Mouse (Mus musculus) cerebellum, adult 9-11 months (tissue): ENCODE results near the gene Slc25a1.
"Not testable (repeated sequence)": the region's sequence is repeated elsewhere in the genome, so short reads cannot be mapped to it uniquely, and the experiment has no call there.

Experiments used
- DNase-seq: peaks from one replicate; pipeline ENCODE4 v3.0.0; 2022

Gene Slc25a1

DNA sequence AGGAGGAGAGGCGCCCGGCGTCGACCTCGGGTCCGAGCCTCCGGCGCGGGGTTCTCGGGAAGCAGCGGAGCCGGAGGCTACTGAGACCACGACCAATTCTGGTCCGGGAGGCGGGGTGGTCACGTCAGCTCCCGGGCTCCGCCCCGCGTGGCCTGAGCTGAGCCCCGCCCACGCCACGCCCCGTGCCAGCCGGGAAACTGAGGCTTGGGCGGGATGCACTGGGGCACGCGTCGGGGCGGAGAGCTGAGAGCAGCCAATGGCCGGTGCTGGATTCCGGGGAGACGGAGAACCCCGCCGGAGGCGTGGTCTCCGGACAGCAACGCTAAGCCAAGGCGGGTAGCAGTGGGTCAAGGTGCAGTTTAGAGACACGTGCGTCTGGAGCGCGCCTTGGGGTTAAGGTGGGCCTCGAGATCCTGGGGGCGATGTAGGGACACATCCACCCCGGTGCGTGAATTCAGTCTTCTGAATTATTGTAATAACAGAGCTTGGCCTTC lies at the start of gene Slc25a1:
Gene Slc25a1, minus strand, starts transcription at position 133 of the 494 bp plus-strand sequence.
- DNase-seq: peak; percentile 77

DNA sequence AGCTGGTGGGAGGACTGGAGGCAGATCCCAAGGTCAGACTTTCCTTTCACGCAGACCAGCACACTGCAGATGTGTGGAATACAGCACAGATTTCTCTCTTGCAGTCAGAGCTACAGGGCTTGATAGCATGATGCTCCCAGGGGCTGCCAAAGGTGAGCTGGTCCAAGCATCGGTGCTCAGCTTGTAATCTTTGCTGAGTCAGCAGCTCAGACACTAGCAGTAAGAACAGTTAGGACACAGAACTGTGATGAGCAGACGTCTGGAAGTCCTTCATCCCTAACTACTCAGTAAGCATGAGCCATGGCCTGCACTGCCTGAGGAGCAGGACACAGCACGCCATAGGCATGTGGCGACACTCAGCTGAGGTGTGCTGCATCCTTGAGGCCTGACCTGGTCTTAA lies 43.8 kb upstream of the Slc25a1 start:
- DNase-seq: no peak

DNA sequence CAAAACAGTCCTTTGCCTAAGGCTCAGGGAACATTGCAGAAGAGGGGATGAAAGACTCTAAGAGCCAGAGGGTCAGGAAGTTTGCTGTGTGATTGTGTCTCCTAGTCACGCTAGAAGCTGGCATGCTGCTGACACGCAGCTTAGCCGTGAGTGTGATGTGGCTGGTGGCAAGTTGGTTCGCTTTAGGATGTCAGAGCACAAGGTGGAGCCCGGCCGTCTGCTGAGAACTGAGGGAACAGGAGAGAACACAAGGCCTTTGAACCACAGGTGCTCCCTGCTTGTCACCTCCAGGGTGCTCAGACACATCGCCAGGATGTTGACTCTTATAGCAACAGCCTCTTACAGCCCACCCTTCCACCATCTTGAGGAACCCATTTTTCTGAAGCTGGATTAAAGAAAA lies 34.1 kb upstream of the Slc25a1 start:
- no peak for DNase-seq

DNA sequence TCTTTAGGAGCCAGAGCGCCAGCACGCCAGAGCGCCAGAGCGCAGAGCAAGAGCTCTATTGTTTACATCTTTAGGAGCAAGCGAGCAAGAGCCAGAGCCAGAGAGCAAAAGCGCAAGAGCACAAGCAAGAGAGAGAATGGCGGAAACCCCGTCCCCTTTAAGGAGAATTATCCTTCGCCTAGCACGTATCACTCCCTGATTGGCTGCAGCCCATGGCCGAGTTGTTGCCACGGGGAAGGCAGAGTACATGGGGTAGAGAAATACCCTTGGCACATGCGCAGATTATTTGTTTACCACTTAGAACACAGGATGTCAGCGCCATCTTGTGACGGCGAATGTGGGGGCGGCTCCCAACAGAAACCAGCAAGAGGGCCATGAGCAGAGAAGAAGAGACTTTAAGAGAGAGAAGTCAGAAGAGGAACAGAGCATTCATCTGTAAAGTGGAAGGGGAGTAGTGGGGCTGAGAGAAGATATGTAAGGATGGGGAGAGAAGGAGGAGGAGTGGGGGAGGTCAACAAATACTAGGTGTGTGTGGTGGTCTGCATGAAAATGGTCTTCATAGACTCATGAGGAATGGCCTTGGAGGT lies 28.1 kb upstream of the Slc25a1 start:
- DNase-seq: not testable (repeated sequence)

DNA sequence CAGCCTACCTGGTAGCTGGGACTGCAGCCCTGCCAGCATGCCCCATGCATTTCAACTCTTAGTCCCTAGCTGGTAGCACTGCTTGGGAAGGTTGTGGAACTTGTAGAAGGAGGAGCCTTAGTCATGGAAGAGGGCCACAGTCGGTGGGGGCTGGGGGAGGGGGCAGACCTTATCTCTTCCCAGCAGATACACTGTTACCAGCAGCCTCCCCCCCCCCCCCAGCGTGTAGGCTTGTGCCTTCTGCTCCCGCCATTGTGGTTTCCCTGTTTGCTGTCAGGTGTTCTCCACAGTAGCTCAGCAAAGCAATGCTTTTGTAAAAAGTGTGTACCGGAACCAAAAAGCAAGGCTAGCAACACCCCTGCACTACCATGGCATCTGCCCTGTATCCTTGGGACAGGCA lies 23.6 kb upstream of the Slc25a1 start:
- no peak for DNase-seq

DNA sequence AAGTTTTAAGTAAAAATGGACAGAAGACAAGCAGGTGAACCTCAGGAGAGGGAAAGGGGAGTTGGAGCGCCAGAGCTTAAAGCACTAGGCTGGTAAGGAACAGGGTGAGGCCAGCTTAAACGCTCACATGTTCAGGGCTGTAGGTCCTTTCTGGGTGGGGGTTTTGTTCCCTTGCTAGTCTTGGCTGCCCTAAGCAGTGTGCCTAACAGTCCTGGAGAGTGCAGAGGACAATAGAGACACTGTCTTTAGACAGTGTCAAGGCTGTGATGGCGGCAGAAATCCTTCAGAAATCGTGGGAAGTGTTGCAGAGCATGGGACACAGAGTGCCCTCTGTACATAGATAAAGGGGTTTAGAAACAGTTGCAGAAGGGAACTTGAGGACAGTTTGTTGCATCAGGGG lies 22.0 kb upstream of the Slc25a1 start:
- DNase-seq: no peak

DNA sequence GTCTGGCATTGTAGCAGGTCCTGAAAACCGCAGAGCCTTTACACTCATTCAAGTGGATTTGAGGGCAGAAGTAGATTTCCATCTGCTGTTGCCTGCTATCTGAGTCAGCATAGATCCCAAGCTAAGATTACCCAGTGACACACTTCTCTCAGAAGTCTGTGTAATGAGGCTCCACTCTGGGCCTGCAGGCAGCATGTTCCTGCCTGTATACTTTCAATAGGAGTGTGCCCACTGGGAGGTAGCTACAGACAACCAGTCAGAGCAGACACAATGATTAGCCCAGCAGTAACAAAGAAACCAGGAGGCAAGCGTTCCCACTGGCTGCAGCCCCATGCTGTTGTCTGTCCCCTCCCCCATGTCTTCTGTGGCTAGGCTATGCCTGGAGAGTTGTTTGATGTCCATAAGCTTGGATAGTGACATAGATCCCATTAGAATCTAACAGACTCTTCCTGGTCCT lies 21.4 kb upstream of the Slc25a1 start:
- DNase-seq: no peak

DNA sequence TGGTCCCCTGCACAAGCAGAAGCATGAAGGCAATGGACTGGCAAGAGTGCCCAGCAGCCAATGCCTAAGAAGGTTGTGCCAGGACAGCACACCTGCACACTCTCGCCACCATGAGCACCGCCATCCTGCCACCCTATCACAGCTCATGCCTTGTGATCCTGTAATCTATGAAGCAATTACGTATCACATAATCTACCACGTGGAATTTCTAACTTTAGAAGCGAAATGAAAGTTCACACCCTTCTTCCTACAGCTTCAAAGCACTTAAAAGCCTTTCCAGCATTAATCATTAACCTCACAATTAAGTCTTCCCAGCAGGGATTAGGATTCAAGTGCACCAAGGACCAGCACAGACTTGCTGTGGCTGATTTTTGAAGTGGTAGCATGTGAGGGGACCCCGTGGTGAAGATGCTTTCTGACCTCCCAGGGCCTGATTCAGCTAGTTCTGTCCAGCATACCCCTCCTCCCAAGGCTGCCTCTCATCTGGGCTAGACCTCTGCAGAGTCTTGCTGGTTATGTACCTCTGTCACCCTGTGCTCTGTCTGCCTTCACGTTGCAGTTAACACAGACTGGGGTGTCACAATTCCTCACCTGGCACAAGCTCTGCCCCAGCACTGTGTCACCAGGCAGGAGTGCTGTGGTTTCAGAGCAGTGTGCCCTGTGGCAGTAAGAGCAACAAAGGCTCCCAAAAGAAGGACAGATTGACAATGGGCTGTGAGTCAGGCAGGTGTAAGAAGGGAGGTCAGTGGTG lies 17.2 kb upstream of the Slc25a1 start:
- no peak for DNase-seq

DNA sequence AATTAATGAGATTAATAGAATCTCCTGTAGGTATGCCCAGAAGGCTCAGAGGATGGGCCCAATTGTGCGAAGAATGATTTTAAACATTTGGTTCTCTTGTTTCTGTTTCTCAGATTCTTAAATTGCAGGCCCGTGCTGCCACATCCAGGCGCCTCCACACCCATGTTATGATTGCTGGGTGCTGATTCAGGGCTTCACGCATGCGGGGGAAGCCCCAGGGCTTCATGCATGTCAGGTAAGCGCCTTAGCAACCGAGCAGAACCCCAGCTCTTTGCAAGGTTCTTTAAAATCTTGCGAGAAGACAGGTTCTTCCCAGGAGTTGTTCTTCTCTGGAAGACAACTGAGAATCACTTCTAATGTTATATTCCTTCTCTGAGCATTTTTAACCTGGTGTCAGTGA lies 15.4 kb upstream of the Slc25a1 start:
- no peak for DNase-seq

DNA sequence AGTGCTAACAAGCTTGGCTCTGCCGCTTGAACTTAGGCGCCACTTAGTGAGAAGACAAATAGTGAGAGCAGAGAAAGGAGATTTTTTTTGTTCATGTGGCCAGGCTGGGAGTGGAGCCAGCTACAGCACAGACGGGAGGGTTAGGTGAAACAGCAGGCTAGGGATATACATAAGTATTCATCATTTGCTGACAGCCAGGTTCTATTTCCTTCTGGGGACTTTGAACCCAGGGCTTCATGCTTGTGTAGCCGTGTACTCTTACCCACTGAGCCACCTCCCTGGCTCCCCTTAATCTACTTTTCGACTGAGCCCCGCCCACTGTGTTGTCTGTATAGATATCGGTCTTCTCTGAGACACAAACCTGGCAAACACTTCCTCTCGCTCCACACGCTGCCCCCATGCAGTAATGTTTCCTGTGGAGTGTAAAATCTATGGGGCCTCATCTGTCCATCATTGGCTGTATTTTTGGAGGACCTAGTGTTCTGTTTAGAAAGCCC lies 11.3 kb upstream of the Slc25a1 start:
- DNase-seq: no peak

DNA sequence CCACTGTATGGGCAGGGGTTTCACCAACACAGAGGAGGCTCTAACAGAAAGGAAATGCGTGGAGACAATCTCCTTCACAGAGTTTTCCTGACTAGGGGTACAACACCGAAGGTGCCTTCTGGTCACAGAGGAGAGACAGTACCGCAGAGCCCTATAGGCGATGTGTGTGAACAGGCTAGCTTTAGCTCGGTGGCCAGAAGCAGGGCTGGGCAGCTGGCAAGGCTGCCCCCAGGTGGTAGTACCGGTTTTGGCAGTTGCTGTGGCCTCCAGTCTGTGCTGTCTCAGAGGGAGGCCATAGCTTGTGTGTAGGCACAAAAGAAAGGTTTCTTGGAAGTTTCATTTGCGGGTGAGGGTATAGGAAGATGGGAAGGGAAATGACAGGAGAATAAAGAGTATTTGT lies 10.8 kb upstream of the Slc25a1 start:
- DNase-seq: peak; percentile 74

DNA sequence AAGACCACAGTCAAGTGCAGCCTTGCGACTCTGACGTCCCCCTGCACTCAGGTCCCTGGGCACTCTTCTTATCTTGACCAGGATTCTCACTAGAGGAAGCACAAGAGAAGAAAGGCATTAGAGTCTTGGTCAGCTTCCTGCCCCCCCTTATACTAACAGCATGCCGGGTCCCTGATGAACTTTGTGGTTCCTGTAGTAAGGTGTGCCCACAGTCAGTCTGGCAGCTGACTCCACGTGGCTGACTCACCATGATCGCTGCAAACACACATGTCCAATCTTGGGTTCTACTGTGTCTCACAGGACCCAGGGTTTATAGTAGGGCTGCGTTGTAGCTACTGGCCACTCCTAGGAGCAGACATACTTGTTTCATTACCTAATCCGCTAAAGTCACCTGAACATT lies 10.2 kb upstream of the Slc25a1 start:
- no peak for DNase-seq

DNA sequence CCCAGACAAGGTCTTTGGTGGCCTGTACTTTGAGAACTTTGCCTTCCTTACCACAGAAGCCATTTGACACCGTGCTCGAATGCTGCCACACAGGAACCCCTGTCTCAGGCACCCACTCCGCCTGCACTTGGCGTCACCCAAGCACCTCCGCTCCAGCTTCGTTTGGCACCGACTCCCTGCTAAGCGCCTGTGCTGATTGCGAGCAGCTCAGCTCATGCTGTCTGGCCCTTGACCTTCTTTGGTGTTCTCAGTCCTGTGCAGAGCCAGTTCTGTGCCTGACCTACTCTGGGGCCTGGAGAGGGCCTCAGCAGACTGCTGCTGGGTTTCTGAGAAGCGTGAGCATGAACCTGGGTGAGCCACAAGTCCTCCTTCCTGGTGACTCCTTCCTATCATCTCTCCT lies 8.8 kb upstream of the Slc25a1 start:
- no peak for DNase-seq

DNA sequence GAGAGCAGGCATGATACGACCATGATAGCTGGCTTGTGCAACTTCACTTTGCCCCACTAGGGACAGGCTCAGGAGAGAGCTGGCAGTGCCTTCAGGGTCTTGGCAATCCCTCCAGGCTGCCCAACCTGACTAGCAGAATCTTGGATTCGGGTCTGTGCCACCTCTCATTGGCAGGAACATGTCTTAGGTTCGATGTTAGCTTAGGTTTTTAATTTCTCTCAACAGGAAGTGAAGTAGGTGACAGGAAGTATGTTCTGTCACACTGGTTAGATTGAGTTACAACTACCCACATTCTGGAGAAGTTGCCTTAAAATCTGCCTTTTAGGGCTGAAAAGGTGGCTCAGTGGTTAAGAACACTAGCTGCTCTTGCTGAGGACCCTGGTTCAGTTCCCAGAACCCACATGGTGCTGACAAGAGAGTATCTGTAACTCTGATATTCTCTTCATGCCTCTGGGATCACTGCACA lies 6.5 kb upstream of the Slc25a1 start:
- DNase-seq: no peak

DNA sequence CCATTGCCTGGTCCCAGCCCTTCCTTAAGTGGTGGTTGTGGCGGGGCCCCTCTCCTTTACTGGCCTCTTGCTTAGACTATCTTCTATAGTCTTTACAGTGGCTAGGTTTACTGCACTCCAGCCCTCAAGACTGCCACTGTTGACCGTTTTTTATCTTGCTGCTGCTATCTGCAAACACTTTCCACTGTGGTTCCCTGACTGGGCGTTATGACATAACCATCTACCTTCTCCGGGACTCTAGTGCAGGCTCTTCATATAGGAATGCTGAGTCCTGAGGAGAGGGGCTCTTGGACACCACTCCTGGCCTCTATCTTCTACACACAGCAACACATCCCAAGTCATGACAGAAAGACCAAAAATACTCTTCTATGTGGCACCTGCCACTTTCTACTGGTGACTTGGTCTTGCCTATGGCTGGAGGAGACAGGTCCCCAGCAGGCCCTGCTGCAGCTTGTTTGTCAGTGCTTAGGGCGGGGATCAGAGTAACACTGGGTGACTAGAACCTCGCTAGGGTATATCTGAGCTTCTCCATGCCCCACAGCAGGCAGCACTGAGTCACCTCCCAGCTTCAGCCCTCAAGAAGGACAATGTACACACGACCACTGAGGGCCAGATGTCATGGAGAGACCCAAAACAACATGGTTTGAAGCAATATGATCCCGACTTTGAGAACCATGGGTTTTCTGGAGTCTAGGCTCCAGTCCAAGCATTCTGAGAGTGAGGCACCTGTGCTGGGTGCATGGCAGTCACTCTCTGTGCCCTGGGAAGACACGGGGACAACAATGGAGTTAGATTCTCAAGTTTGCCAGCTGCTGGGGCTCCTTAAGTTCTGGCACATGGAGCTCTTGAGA lies 5.8 kb upstream of the Slc25a1 start:
- DNase-seq: no peak

DNA sequence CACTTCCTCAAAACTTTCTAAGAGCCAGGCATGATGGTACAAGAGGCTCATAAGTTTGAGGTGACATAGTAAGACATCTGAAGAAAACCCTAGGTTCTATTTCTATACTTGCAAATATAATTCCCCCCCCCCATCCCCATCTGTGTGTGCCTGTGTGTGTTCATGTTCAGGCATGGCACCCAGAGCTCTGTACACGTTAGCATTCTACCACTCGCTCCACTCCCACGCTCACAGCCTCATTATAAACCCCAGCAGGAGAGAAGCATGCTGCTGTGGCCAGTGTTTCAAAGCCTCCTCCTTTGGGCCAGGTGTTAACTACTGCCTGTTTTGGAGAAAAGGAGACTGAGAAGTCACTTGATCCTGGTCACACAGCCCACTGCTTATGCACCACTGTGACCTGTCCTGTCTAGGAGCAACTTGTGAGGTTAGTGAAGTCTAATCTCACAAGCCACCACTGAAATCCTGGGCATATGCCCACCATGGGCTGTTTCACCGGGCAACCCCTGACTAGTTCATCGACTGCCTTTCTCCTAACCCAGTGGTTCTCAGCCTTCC lies 4.0 kb upstream of the Slc25a1 start:
- DNase-seq: no peak

DNA sequence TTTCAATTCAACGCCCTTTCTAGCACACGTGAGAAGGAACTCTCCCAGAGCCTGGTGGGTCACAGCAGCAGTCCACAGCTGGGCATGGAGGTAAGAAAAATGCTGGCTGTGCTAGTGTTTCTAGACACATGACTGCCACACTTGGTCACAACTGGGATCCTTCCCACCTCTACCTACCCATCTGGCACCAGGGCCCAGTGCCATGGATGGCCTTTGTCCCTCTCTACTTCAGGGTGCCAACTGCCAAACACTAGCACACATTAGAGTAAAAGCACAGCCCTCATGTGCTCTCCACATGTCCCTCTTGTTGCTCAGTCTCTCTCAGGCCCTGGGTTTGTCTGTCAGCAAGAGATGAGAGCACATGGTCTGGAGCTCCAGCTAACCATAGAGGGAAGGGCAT lies 1.6 kb upstream of the Slc25a1 start:
- peak; percentile 45 for DNase-seq

DNA sequence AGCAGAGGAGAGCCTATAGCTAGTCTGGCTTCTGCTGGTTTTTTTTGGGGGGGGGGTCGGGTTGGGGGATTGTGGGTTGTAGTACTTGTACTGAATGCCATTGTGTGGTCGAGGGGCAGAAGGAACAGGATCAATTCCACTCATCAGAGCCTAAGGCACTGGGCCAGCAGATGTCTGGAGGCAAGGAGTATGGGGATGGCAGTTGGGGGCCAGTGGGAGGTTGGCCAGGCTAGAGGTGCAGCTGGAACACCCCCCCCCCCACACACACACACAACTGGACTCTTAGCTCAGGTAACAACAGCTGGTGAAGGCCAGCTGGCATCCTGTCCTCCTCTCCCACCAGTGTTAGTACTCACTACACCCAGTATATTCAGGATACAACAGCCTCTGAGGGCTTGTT lies 1.2 kb upstream of the Slc25a1 start:
- DNase-seq: peak; percentile 50

DNA sequence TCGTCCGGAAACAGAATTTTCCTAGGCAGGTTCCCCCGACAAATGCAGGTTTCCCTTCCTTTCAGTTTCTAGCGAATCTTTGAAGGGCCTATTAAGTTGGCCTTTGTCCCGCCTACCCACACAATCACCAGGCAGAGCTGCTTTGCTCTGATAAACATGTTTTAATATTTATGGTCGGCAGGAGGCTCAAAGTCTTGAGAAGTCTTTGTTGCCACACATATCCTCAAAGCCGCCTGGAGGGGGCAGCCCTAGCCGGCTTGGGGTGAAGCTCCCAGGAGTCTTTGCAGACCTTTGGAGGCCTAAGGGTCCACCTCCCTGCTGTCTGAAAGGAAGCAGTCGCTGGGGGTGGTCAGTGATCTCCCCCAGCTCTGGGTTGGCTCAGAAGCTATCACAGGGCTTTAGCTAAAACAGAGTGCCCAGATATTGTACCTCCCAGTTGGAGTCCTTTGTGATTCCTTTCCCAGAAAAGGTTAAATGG lies 647 bp upstream of the Slc25a1 start:
- peak; percentile 71 for DNase-seq

DNA sequence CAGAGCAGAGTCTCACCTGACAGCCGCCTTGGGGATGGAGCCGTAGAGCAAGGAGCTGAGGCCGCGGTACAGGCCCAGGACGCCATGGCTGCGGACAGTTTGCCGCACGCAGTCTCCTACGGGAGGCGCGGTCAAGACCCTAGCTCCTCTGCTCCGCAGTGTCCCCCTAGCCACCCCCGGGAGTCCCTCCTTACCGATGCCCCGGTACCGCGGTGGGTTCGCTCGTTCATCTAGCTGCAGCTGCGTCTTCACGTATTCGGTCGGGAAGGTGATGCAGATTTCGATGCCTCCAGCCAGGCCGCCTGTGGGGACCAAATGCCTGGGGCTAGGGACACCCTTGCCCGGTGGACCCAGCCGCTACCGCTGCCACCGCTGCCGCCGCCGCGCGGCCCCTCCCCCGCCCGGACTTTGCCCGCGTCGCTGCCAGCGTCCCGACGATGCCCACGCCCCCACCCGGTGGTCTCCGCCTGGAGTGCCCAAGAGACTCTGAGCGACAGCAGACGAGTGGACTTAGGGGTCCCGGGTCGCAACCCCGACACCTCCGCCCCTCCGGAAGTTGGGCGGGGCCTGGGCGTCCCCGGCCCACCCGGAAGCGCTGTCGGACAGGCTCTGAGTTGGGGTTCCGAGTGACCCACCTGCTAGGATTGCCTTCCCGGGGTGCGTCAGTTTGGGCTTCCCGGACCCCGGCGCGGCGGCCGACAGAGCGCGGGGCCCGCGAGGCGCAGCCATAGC lies 502 bp downstream of the Slc25a1 start:
- DNase-seq: peak; percentile 63

DNA sequence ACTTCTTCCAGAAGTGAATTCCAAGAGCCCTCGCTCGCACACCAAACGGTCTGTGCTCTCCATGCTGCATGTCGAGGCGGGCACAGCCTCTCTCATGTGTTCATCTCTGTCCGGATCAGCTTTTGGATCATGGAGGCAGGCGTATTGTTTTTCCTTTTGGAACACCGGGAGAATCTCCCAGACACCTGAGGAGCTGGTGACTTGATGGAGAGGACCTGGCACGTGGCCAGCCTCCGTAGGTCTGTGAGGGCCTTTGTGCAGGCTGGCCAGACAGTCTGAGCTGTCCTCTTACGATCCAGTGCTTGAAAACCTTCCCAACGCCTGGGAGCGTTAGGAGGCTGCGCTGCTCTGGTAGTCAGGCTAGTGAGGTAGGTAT lies 5.9 kb downstream of the Slc25a1 start:
- no peak for DNase-seq
